Mouse (Mus musculus) bone marrow, adult 2 months (tissue): ENCODE results near the gene Tnfsf15.

Experiments
- CTCF ChIP-seq: fragments of 200-500 bp; IDR thresholded peaks from 2 replicates; pipeline ENCODE4 v1.5.1; 2011; ENCODE audit warnings: low read length, control low read depth; ENCODE audit not compliant: control insufficient read depth, insufficient read depth
- POLR2A ChIP-seq: fragments of 200-500 bp; IDR thresholded peaks from 2 replicates; pipeline ENCODE4 v1.6.1; 2011; ENCODE audit warnings: low read depth, mild to moderate bottlenecking, control low read depth, low read length, borderline replicate concordance; ENCODE audit not compliant: control insufficient read depth

DNA sequence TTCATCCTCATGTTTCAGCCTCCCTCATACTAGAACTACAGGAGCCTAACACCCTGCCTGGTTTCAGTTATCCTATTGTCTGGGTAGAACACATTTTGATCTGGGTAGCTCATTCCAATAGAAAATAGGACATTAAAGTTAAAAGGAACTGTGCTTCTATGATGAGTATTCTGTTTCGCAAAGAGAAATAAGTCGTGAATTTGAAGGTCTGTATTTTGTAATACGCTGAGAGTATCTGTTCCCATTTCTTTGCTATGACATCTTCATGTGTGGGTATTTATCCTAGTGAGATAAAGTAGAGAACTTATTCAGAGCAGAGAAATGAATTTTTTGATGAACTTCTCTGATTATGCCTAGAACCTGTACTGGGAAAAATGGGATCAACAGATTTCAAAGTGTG is 47.4 kb upstream of the Tnfsf15 start:
- TF ChIP-seq CTCF (no peak), POLR2A (no peak)
